Mouse (Mus musculus): ENCODE measurements around the gene Agbl4.

GRCm38 (mm10) chr4:111307633-111308032, 910.2 kb downstream of the Agbl4 start:
- TF ChIP-seq GATA1 (IDR thresholded peaks at IDR 0.05; ENCODE audit: low read length) = no peak
- no peak for TF ChIP-seq TAL1 (IDR thresholded peaks at IDR 0.05; ENCODE audit: low read length)

Measured in erythroblast, embryonic 14.5 days (primary cell).